In genomic region chr13:113596821-113597541, GRCm38 (mm10) we compare ENCODE assay signal across 11 mouse cellular contexts. TPM values are rescaled to one million over a fixed set of nuclear protein-coding genes. Genes with fewer than 3 reads are reported as not detected.
DNase-seq lines count a peak whose midpoint lies in the region; ATAC-seq and TF ChIP-seq lines count a peak whose summit lies in the region.
"Had no signal": no experiment of that assay in that cellular context is flagged by ENCODE, and none has a peak within 500 bp of the region (broad histone marks: within the 10 kb centered on the region; RNA-seq: fewer than 3 reads in every experiment).

No protein-coding gene starts in this region.

- no peak overlapping the region for H3K27ac ChIP-seq in limb, embryonic 11.5 days (replicated peaks; ENCODE audit: low read depth, low read length)
- no peak overlapping the region for H3K27ac ChIP-seq in limb, embryonic 10.5 days
- H3K27ac ChIP-seq in intestine, postnatal 0 days (ENCODE audit: low read depth, low read length): no peak overlapping the region
- H3K27ac ChIP-seq: embryonic facial prominence, embryonic 15.5 days had no signal

- ATAC-seq in limb, embryonic 11.5 days (ENCODE audit: insufficient number of reproducible peaks, low FRiP score, low TSS enrichment, low read depth): 0 out of 2 replicates have a peak, but pooled peaks have one; percentile 35
- ATAC-seq in cerebellum, adult (ENCODE audit: insufficient number of reproducible peaks, low FRiP score, low TSS enrichment): peak; percentile 80
- ATAC-seq in intestine, postnatal 0 days: peak; percentile 76

- TF ChIP-seq CTCF in intestine, postnatal 0 days (IDR thresholded peaks at IDR 0.05; ENCODE audit: low read depth): no peak

- no peak overlapping the region for H3K4me2 ChIP-seq in limb, embryonic 11.5 days (ENCODE audit: low read depth, severe bottlenecking)
- H3K4me2 ChIP-seq in intestine, postnatal 0 days (replicated peaks; ENCODE audit: low read depth): peak overlapping the region; percentile 0; the same call in 1 of the 2 replicates
- H3K4me2 ChIP-seq: embryonic facial prominence, embryonic 15.5 days had no signal

- 0 out of 2 replicates have a peak, but pooled peaks cover 3% of the 10 kb centered on the region for H3K36me3 ChIP-seq in limb, embryonic 11.5 days (ENCODE audit: control insufficient read depth, insufficient read depth, low read length)
- peaks cover 50% of the 10 kb centered on the region for H3K36me3 ChIP-seq in limb, embryonic 10.5 days
- H3K36me3 ChIP-seq in intestine, postnatal 0 days (ENCODE audit: control insufficient read depth, insufficient read depth): peaks cover 15% of the 10 kb centered on the region

- peaks cover 16% of the 10 kb centered on the region for H3K4me1 ChIP-seq in limb, embryonic 11.5 days (ENCODE audit: control insufficient read depth, insufficient read depth, low read length)
- peaks cover 37% of the 10 kb centered on the region for H3K4me1 ChIP-seq in limb, embryonic 10.5 days
- H3K4me1 ChIP-seq in intestine, postnatal 0 days (replicated peaks; ENCODE audit: control insufficient read depth, insufficient read depth, low read length): 0 out of 2 replicates have a peak, but pooled peaks cover 2% of the 10 kb centered on the region

- H3K9ac ChIP-seq in limb, embryonic 11.5 days (ENCODE audit: low read length): no peak overlapping the region
- no peak overlapping the region for H3K9ac ChIP-seq in intestine, postnatal 0 days (ENCODE audit: low read depth, low read length)
- H3K9ac ChIP-seq: embryonic facial prominence, embryonic 15.5 days had no signal

- peak; percentile 39 for DNase-seq in adrenal gland, postnatal 14 days
- DNase-seq in adrenal gland, adult 18-20 months (ENCODE audit: low spot score in 2 of 2): no peak
- no peak for DNase-seq in limb, embryonic 11.5 days (ENCODE audit: low spot score)
- DNase-seq in limb, embryonic 10.5 days (ENCODE audit: low spot score): no peak
- no peak for DNase-seq in retina, postnatal 1 day
- DNase-seq in adrenal gland, postnatal 4 days (ENCODE audit: low spot score in 2 of 2): no peak
- DNase-seq: adrenal gland, postnatal 25 days; layer of hippocampus, adult 9-11 months had no signal

- H3K4me3 ChIP-seq in limb, embryonic 11.5 days (ENCODE audit: low read depth, low read length): no peak overlapping the region
- no peak overlapping the region for H3K4me3 ChIP-seq in limb, embryonic 10.5 days
- H3K4me3 ChIP-seq in intestine, postnatal 0 days (ENCODE audit: low read depth, low read length): no peak overlapping the region
- H3K4me3 ChIP-seq: embryonic facial prominence, embryonic 15.5 days had no signal

- 62% methylated on average over 13 of the region's 13 CpGs for WGBS in limb, embryonic 11.5 days
- 81% methylated on average over 13 of the region's 13 CpGs for WGBS in limb, embryonic 10.5 days
- 35% methylated on average over 13 of the region's 13 CpGs for WGBS in intestine, postnatal 0 days

- H3K9me3 ChIP-seq in limb, embryonic 11.5 days (ENCODE audit: control insufficient read depth, low read length): no peaks in the 10 kb centered on the region
- no peaks in the 10 kb centered on the region for H3K9me3 ChIP-seq in limb, embryonic 10.5 days (replicated peaks)
- H3K9me3 ChIP-seq in intestine, postnatal 0 days (ENCODE audit: control insufficient read depth): no peaks in the 10 kb centered on the region
- H3K9me3 ChIP-seq: embryonic facial prominence, embryonic 15.5 days had no signal

- no peaks in the 10 kb centered on the region for H3K27me3 ChIP-seq in limb, embryonic 11.5 days (ENCODE audit: control insufficient read depth, insufficient read depth, low read length)
- H3K27me3 ChIP-seq in limb, embryonic 10.5 days (ENCODE audit: low read depth, poor library complexity, severe bottlenecking): no peaks in the 10 kb centered on the region
- H3K27me3 ChIP-seq in intestine, postnatal 0 days (replicated peaks; ENCODE audit: control insufficient read depth, insufficient read depth, low read length): no peaks in the 10 kb centered on the region
- H3K27me3 ChIP-seq: embryonic facial prominence, embryonic 15.5 days had no signal

RNA-seq across cellular contexts. Expression of gene Snx18, which starts 21.4 kb away (rescaled TPM):
- 22.6 and 27.6 TPM in 2 replicates for total RNA-seq in adrenal gland, postnatal 14 days (2021)
- total RNA-seq in adrenal gland, adult 18-20 months (2021): 10 to 100 TPM; 22.3 to 24.9 TPM
- 32.8 and 39.2 TPM in 2 replicates for polyA plus RNA-seq in limb, embryonic 11.5 days (2014; fragmentation: Nextera tagmentation; extraction: Ambion mirVana)
- 21.6 and 22.5 TPM in 2 replicates for polyA plus RNA-seq in limb, embryonic 10.5 days (2016; fragmentation: Nextera tagmentation; extraction: Ambion mirVana)
- 13.2 and 13.7 TPM in 2 replicates for polyA plus RNA-seq in intestine, postnatal 0 days (2015; fragmentation: Nextera tagmentation; extraction: Ambion mirVana)
- 10 to 100 TPM; 34.6 to 34.8 TPM for total RNA-seq in adrenal gland, postnatal 4 days (2021)
